ENCODE assay signal across 14 mouse cellular contexts in genomic region chr13:46463764-46464163, GRCm38 (mm10). TPM values are rescaled to one million over a fixed set of nuclear protein-coding genes. Genes with fewer than 3 reads are reported as not detected.
A peak's percentile ranks its signal among the peaks of the same experiment; 100 is the strongest.
DNase-seq lines count a peak whose midpoint lies in the region.
"Had no signal": no experiment of that assay in that cellular context is flagged by ENCODE, and none has a peak within 500 bp of the region (broad histone marks: within the 10 kb centered on the region; RNA-seq: fewer than 3 reads in every experiment).

No protein-coding gene starts in this region.

- DNase-seq in layer of hippocampus, adult 11-12 months (ENCODE audit: low spot score): peak; percentile 12
- DNase-seq in layer of hippocampus, adult 8-10 months (ENCODE audit: low spot score in 2 of 2): no peak
- DNase-seq in 416B (ENCODE audit: low read depth): peak; percentile 33
- DNase-seq in Muller cell, postnatal 12 days (ENCODE audit: inconsistent ontology term): peak; percentile 88
- peak; percentile 18 for DNase-seq in induced T-regulatory cell, adult 2 months (ENCODE audit: low read depth)
- DNase-seq in thymus, postnatal 36 days: no peak
- DNase-seq in lung, postnatal 25 days (ENCODE audit: low spot score): no peak
- no peak for DNase-seq in heart, postnatal 14 days
- DNase-seq: adrenal gland, postnatal 10 days; cerebellum, adult 11-12 months; cerebellum, adult 9-10 months; cerebellum, postnatal 25 days; gastrocnemius, postnatal 14 days; heart, adult 2 months had no signal

- intact Hi-C loops in heart, postnatal 14 days (cut with DNase I): no loop called here

RNA-seq across cellular contexts. Expression of gene Cap2, which starts 37.9 kb away (rescaled TPM):
- 100 to 1,000 TPM; 175 to 218 (median 200) TPM for total RNA-seq in layer of hippocampus, adult 8-10 months (2022)
- total RNA-seq in heart, postnatal 14 days (2021): 100 to 1,000 TPM; 113 to 124 TPM

RNA-seq across cellular contexts. Expression of gene Rbm24, which starts 45.5 kb away (rescaled TPM):
- total RNA-seq in layer of hippocampus, adult 8-10 months (2022): 10 to 100 TPM; 17.8 to 22.7 (median 18.5) TPM
- 100 to 1,000 TPM; 223 to 227 TPM for total RNA-seq in heart, postnatal 14 days (2021)

Comparison
In these comparisons a context has a peak if more than half of its experiments do, and no peak if none do; other contexts are left out.
1. DNase-seq: peak in layer of hippocampus, adult 11-12 months (single experiment), 416B (single experiment), Muller cell, postnatal 12 days (single experiment) and induced T-regulatory cell, adult 2 months (single experiment); none in layer of hippocampus, adult 8-10 months (0 of 2), thymus, postnatal 36 days (0 of 2), lung, postnatal 25 days (single experiment) and heart, postnatal 14 days (0 of 2).
2. RNA of gene Rbm24, which starts 45.5 kb away (total RNA-seq): 223 to 227 TPM in heart, postnatal 14 days; 17.8 to 22.7 TPM in layer of hippocampus, adult 8-10 months; every median in the first group is over 4 times any median in the second.